Mouse (Mus musculus) v-Abl transformed pro-B cells (cell line): ENCODE measurements around the gene Med13l.

Experiments
- in situ Hi-C, 2 experiments: fragments of 400-800 bp; cut with MboI; formaldehyde crosslinking; loops; one replicate each; pipeline ENCODE4 v1.15.1; 2025; ENCODE audit not compliant: unreplicated experiment in 2 of 2

Med13l gene

GRCm38 (mm10) chr5:118679283-118679835 is 118.9 kb downstream of the Med13l start:
- in situ Hi-C loops: no loop called here

- in situ Hi-C loops: no loop called here
Measured at GRCm38 (mm10) chr5:118680853-118681252, 120.4 kb downstream of the Med13l start.

- in situ Hi-C loops: no loop called here
Measured at GRCm38 (mm10) chr5:118682007-118682406, 121.5 kb downstream of the Med13l start.

GRCm38 (mm10) chr5:118685145-118685544 is 124.7 kb downstream of the Med13l start:
- in situ Hi-C loops: no loop called here

- in situ Hi-C loops: no loop called here
Measured at GRCm38 (mm10) chr5:118686021-118686420, 125.5 kb downstream of the Med13l start.

GRCm38 (mm10) chr5:118688886-118689835 is 128.7 kb downstream of the Med13l start:
- in situ Hi-C loops: no loop called here

- in situ Hi-C loops: no loop called here
Measured at GRCm38 (mm10) chr5:118691025-118691709, 130.7 kb downstream of the Med13l start.

GRCm38 (mm10) chr5:118691710-118692040 is 131.2 kb downstream of the Med13l start:
- in situ Hi-C loops: no loop called here

GRCm38 (mm10) chr5:118693996-118694395 is 133.5 kb downstream of the Med13l start:
- in situ Hi-C loops: no loop called here

- in situ Hi-C loops: no loop called here
Measured at GRCm38 (mm10) chr5:118697073-118697472, 136.6 kb downstream of the Med13l start.

- in situ Hi-C loops: no loop called here
Measured at GRCm38 (mm10) chr5:118700978-118701377, 140.5 kb downstream of the Med13l start.

GRCm38 (mm10) chr5:118702674-118703073 is 142.2 kb downstream of the Med13l start:
- in situ Hi-C loops: no loop called here

GRCm38 (mm10) chr5:118704148-118704547 is 143.7 kb downstream of the Med13l start:
- in situ Hi-C loops: no loop called here

- in situ Hi-C loops: no loop called here
Measured at GRCm38 (mm10) chr5:118704960-118705359, 144.5 kb downstream of the Med13l start.

GRCm38 (mm10) chr5:118706009-118706408 is 145.5 kb downstream of the Med13l start:
- in situ Hi-C loops: no loop called here

- in situ Hi-C loops: no loop called here
Measured at GRCm38 (mm10) chr5:118706414-118706813, 145.9 kb downstream of the Med13l start.

- in situ Hi-C loops: no loop called here
Measured at GRCm38 (mm10) chr5:118707501-118707900, 147.0 kb downstream of the Med13l start.

GRCm38 (mm10) chr5:118708215-118708949 is 147.9 kb downstream of the Med13l start:
- in situ Hi-C loops: no loop called here

GRCm38 (mm10) chr5:118709847-118710251 is 149.4 kb downstream of the Med13l start:
- in situ Hi-C loops: loop anchor here in 1 of 2 experiments (10.0 kb wide), 1 partner anchor 105 kb away; no protein-coding TSS in a partner anchor

GRCm38 (mm10) chr5:118715518-118715917 is 155.0 kb downstream of the Med13l start:
- in situ Hi-C loops: loop anchor here in 1 of 2 experiments (10.0 kb wide), 1 partner anchor 111 kb away; no protein-coding TSS in a partner anchor
